ENCODE assay signal across 8 mouse cellular contexts in genomic region chr6:120492499-120493373, GRCm38 (mm10). TPM values are rescaled to one million over a fixed set of nuclear protein-coding genes. Genes with fewer than 3 reads are reported as not detected.
A peak's percentile ranks its signal among the peaks of the same experiment; 100 is the strongest.
DNase-seq lines count a peak whose midpoint lies in the region; ATAC-seq and TF ChIP-seq lines count a peak whose summit lies in the region.

No protein-coding gene starts in this region.

- peak; percentile 37 for ATAC-seq in activated CD4-positive, CD25-positive, alpha-beta regulatory T cell, adult 4 months
- ATAC-seq in embryonic facial prominence, embryonic 12.5 days (ENCODE audit: insufficient number of reproducible peaks, insufficient read depth, low FRiP score, low TSS enrichment): peak; percentile 45
- peak; percentile 55; the same call in 1 of the 2 replicates for ATAC-seq in lung, embryonic 14.5 days (ENCODE audit: insufficient read depth)

- H3K36me3 ChIP-seq in embryonic facial prominence, embryonic 12.5 days: no peaks in the 10 kb centered on the region
- H3K36me3 ChIP-seq in lung, embryonic 14.5 days (ENCODE audit: insufficient read depth): no peaks in the 10 kb centered on the region

- no peak for TF ChIP-seq CTCF in lung, embryonic 14.5 days (IDR thresholded peaks at IDR 0.05; ENCODE audit: low read depth)

- peak; percentile 12 for DNase-seq in ovary, postnatal 14 days (ENCODE audit: low spot score)
- DNase-seq in ovary, postnatal 10 days (ENCODE audit: low spot score): no peak
- DNase-seq in induced T-regulatory cell, adult 2 months (ENCODE audit: low read depth): peak; percentile 60
- DNase-seq in lung, embryonic 14.5 days: peak; percentile 73
- peak; percentile 60 for DNase-seq in retina, postnatal 1 day
- DNase-seq in thymus, postnatal 10 days (ENCODE audit: low spot score in 2 of 2): no peak

- peak overlapping the region; percentile 79 for H3K4me2 ChIP-seq in embryonic facial prominence, embryonic 12.5 days (replicated peaks)
- H3K4me2 ChIP-seq in lung, embryonic 14.5 days: peak overlapping the region; percentile 99

- H3K4me1 ChIP-seq in embryonic facial prominence, embryonic 12.5 days: peaks cover 14% of the 10 kb centered on the region
- 0 out of 2 replicates have a peak, but pooled peaks cover 9% of the 10 kb centered on the region for H3K4me1 ChIP-seq in lung, embryonic 14.5 days (ENCODE audit: insufficient read depth)

- peaks cover 42% of the 10 kb centered on the region for H3K27me3 ChIP-seq in embryonic facial prominence, embryonic 12.5 days
- H3K27me3 ChIP-seq in lung, embryonic 14.5 days (ENCODE audit: insufficient read depth, low read length): peaks cover 26% of the 10 kb centered on the region

- no peaks in the 10 kb centered on the region for H3K9me3 ChIP-seq in embryonic facial prominence, embryonic 12.5 days
- no peaks in the 10 kb centered on the region for H3K9me3 ChIP-seq in lung, embryonic 14.5 days (ENCODE audit: low read depth, low read length)

- H3K4me3 ChIP-seq in embryonic facial prominence, embryonic 12.5 days: peak overlapping the region; percentile 62
- peak overlapping the region; percentile 59 for H3K4me3 ChIP-seq in lung, embryonic 14.5 days (ENCODE audit: low read depth, low read length)

- H3K9ac ChIP-seq in embryonic facial prominence, embryonic 12.5 days: peak overlapping the region; percentile 58
- peak overlapping the region; percentile 49 for H3K9ac ChIP-seq in lung, embryonic 14.5 days

- no peak overlapping the region for H3K27ac ChIP-seq in embryonic facial prominence, embryonic 12.5 days
- no peak overlapping the region for H3K27ac ChIP-seq in lung, embryonic 14.5 days (ENCODE audit: low read depth)

- under 1% methylated on average over 94 of the region's 95 CpGs for WGBS in embryonic facial prominence, embryonic 12.5 days
- under 1% methylated on average over 94 of the region's 95 CpGs for WGBS in lung, embryonic 14.5 days

RNA-seq across cellular contexts. Expression of gene Tmem121b, which starts 0.9 kb away (rescaled TPM):
- polyA plus RNA-seq in activated CD4-positive, CD25-positive, alpha-beta regulatory T cell, adult 4 months (2017; shearing (Covaris generic)): under 1 TPM; 0.13 to 0.22 TPM
- polyA plus RNA-seq in embryonic facial prominence, embryonic 12.5 days (2016; fragmentation: Nextera tagmentation; extraction: Ambion mirVana): 0.65 and 0.71 TPM in 2 replicates
- polyA plus RNA-seq in lung, embryonic 14.5 days (2014; fragmentation: Nextera tagmentation; extraction: Ambion mirVana): 0.14 and 0.17 TPM in 2 replicates

RNA-seq across cellular contexts. Expression of gene Il17ra, which starts 29.7 kb away (rescaled TPM):
- polyA plus RNA-seq in activated CD4-positive, CD25-positive, alpha-beta regulatory T cell, adult 4 months (2017; shearing (Covaris generic)): 10 to 100 TPM; 19.0 to 22.5 TPM
- 4.1 and 5.6 TPM in 2 replicates for polyA plus RNA-seq in embryonic facial prominence, embryonic 12.5 days (2016; fragmentation: Nextera tagmentation; extraction: Ambion mirVana)
- 3.1 and 3.3 TPM in 2 replicates for polyA plus RNA-seq in lung, embryonic 14.5 days (2014; fragmentation: Nextera tagmentation; extraction: Ambion mirVana)

RNA-seq across cellular contexts. Expression of gene Hdhd5, which starts 38.4 kb away (rescaled TPM):
- 10 to 100 TPM; 30.0 to 32.7 TPM for polyA plus RNA-seq in activated CD4-positive, CD25-positive, alpha-beta regulatory T cell, adult 4 months (2017; shearing (Covaris generic))
- 19.4 and 22.9 TPM in 2 replicates for polyA plus RNA-seq in embryonic facial prominence, embryonic 12.5 days (2016; fragmentation: Nextera tagmentation; extraction: Ambion mirVana)
- 13.9 and 15.6 TPM in 2 replicates for polyA plus RNA-seq in lung, embryonic 14.5 days (2014; fragmentation: Nextera tagmentation; extraction: Ambion mirVana)

Comparison
In these comparisons a context has a peak if more than half of its experiments do, and no peak if none do; other contexts are left out.
1. DNase-seq: peak in ovary, postnatal 14 days (single experiment), induced T-regulatory cell, adult 2 months (single experiment), lung, embryonic 14.5 days (single experiment) and retina, postnatal 1 day (single experiment); none in ovary, postnatal 10 days (single experiment) and thymus, postnatal 10 days (0 of 2).
2. Peak in every context shown above with its lines, with median percentiles within 50 percentile points of each other: ATAC-seq.